Mouse (Mus musculus): ENCODE data around the gene Edrf1.
A peak's percentile ranks its signal among the peaks of the same experiment; 100 is the strongest.

The Edrf1 gene

GRCm38 (mm10) chr7:133637361-133638305 lies at the start of gene Edrf1:
Gene Edrf1, plus strand, starts transcription at chr7:133637543.
- DNase-seq (ENCODE audit: low read depth) = peak; percentile 98

DNA sequence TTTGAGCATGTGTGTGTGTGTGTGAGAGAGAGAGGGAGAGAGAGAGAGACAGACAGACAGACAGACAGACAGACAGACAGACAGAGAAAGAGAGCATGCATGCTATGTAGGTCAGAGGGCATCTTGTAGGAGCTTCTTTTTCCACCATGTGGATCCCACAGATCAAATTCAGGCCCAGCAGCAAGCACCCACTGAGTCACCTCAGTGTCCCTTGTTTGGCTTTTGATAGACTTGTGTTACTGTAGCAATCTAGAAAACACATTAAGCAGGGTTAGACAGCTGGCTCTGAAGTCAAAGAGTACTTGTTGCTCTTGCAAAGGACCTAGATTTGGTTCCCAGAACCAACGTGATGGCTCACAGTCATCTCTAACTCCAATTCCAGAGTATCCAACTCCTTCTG lies 45.6 kb upstream of the Edrf1 start:
- no peak for DNase-seq (ENCODE audit: low read depth)

GRCm38 (mm10) chr7:133600558-133600957 lies 36.8 kb upstream of the Edrf1 start:
- no peak for DNase-seq (ENCODE audit: low read depth)

GRCm38 (mm10) chr7:133602058-133602457 lies 35.3 kb upstream of the Edrf1 start, which contains the start of gene Tex36:
Gene Tex36, minus strand, starts transcription at chr7:133602158.
- DNase-seq (ENCODE audit: low read depth) = no peak

DNA sequence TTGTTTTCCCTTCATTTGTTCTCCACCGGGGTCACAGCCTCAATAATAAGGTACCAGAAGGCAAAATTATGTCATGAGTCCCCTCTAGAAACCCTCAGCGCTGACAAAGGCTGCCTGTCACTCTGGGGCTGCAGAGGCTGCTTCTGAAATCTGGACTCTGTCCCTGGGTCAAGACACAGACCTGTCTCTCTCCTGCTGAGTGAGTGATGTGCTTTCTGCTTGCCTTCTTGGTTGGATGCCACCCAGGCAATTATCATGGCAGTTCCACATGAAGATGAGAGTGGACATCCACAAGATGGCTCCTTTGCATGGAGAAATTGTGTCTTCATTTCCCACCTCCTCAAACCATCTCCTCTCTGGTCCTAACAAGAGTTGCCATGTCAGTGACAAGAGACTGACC lies 34.2 kb upstream of the Edrf1 start:
- DNase-seq (ENCODE audit: low read depth) = no peak

GRCm38 (mm10) chr7:133604427-133605081 lies 32.8 kb upstream of the Edrf1 start:
- no peak for DNase-seq (ENCODE audit: low read depth)

- DNase-seq (ENCODE audit: low read depth) = no peak
These were observed 30.0 kb upstream of the Edrf1 start for GRCm38 (mm10) chr7:133607331-133607730.

DNA sequence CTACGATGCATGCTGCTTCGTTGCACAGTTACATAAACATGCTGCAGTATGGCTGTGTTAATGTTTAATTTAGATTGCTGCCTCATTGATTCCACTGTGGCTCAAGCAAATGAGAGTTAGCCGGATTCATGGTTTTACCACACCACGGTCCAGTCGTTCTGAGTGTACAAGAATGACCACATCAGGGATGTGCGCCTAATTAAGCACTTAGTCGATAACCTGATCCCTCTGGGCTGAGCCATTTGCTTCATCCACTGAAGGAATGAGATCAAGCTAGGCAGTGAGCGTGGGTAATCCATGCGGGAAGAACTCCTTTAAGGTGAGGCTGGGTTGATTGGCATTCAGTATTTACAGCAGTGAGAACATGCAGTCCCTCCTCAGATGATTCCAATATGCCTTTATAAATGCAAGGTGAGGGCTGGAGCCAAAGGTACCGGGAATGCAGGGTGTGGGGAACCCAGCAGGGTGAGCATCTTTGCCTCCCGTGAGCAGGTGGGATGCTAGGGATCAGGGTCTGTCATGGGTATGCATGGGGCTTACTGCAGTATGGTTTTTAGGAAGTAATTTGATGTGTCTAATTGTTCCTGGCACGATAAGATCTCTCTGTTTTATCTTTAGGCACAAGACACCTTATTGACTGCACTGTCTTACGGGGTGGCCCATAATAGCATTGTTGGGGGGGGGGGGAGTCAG lies 29.3 kb upstream of the Edrf1 start:
- DNase-seq (ENCODE audit: low read depth) = no peak

DNA sequence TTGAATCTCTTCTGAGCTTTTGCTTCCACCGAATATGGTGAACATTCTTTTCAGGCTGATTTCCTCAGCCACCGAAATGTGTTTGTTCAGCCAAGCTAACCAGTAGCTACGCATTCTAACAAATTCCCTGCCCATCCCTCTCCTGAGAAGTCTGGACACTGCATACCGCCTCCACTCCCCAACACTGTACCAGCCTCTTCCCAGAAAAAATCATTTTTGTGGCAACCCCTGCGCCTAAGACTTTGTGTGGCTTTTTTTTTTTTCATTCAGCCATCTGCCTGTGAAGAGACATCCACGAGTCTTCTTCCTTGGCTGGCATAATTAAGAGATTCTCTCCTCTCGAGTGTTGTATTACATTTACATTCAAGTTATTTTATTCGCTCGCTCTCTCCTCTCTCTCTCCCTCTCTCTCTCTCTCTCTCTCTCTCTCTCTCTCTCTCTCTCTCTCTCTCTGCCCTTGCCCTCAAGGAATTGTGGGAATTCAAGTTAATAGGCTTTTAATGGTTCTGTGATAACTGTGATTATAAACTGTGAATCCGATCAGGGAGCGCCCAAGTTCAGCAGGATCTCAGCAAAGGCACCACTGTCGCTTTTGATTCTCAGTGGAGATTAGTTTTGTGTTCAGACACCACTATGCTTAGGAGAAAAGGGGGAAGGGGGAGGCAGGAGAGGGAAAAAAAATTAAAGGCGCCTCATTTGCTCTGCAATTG lies 28.6 kb upstream of the Edrf1 start:
- DNase-seq (ENCODE audit: low read depth) = no peak

- DNase-seq (ENCODE audit: low read depth) = no peak
These were observed 27.8 kb upstream of the Edrf1 start for GRCm38 (mm10) chr7:133609585-133609984.

GRCm38 (mm10) chr7:133612981-133613380 lies 24.4 kb upstream of the Edrf1 start:
- no peak for DNase-seq (ENCODE audit: low read depth)

DNA sequence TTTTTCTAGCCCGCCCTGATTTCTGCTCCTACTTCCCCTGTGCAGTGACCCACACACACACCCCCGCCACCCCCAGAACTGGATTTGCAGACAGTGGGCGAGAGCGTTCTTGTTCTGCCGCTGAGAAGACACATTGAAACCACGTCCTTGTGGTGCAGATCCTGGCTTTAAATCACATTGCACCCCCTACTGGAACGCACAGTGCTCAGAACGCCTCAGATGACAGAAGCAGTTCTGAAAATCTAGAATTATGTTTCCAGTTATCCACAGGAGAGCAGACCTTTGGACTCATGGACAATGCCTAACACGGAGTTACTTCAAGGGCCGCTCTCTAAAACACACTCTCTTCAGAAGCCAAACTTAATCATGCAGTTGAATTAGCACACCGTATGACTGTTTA lies 16.6 kb upstream of the Edrf1 start:
- DNase-seq (ENCODE audit: low read depth) = no peak

GRCm38 (mm10) chr7:133623226-133623625 lies 14.1 kb upstream of the Edrf1 start:
- no peak for DNase-seq (ENCODE audit: low read depth)

GRCm38 (mm10) chr7:133627184-133627936 lies 10.0 kb upstream of the Edrf1 start:
- DNase-seq (ENCODE audit: low read depth) = no peak

DNA sequence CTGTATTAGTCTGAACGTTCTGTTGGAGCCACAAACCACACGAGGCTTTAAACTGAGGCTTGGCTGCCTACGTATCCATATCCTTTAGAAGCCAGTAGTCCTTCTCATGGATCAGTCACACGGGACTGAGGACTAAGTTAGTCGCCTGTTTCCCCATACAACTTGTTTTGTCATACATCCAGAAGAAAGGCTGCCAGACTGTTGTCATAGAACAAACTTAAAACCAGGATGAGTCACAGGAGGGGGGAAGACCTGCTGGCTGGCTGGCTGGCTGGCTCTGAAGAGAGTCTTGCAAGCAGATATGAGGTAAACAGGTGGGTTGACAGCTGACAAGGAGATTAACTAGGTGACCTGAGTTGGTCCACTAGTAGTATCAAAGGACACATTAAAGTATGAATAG lies 6.5 kb upstream of the Edrf1 start:
- DNase-seq (ENCODE audit: low read depth) = no peak

DNA sequence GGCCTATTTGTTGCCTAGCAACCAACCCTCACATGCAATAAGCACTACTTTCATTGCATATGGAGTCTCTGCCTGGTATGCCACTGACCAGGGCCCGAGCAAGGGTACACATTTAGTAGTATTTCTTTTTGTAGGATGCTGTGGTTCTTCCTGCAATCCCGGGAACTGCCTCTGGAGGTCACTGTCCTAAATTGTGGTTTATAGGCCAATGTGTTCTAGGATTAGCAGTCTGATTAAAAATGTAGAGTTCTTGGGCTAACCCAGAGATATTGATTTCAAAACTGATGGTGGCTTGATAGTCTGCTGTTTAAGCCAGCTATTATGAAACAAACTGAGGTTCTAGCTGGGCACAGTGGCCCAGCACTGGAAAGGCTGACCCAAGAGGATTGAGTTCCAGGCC lies 4.9 kb upstream of the Edrf1 start:
- peak; percentile 64 for DNase-seq (ENCODE audit: low read depth)

DNA sequence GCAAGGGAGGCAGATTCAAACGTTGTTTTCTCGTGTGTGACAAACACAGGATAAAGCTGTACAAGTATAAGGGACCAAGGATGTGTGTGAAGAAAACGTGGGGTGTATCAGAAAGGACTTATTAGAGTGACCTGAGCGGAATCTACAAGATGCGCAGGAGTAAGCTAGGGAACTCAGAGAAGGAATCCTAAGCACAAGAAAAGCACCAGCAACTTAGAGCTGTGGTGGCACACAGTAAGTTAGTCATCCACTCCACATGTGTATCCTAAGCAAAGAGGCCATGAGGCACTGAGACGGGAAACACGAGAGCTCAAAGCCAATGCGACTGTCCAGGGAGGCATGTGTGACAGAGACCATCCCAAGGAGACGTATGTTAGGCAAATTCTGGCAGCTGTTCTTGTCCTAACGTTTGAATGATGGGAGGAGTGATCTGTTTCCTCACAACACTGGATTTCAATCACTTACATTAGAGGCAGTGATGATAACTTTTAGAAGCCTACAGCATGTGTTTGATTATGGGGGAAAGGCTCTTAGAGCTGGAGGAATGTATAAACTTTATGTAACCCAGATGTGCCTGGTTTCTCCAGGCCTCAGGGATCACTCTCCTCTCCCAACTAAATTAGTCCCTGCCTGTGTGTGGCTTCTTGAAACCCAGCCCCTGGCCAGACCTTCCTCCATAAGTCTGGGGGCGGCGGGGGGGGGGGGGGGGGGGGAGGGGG lies 2.3 kb upstream of the Edrf1 start:
- no peak for DNase-seq (ENCODE audit: low read depth)

- peak; percentile 81 for DNase-seq (ENCODE audit: low read depth)
These were observed 498 bp upstream of the Edrf1 start for GRCm38 (mm10) chr7:133636738-133637352.

DNA sequence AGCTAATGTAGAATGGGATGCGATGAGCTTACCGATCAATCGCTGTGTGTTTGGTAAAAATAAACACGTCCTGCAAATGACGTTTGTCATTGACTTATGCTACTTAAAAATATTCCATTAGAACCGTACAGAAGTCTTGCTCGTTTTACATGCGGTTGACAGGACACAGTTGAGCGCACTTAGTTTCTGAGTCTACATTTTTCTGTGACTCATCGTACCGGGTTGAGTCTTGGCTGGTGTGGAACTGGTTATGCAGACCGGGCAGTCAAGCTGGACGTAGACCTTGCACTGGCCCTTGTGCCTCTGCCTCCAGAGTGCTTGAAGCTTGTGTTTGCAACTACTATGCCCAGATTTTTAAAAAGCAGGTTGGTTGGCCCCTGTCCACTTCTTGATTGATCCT lies 963 bp downstream of the Edrf1 start:
- no peak for DNase-seq (ENCODE audit: low read depth)

DNA sequence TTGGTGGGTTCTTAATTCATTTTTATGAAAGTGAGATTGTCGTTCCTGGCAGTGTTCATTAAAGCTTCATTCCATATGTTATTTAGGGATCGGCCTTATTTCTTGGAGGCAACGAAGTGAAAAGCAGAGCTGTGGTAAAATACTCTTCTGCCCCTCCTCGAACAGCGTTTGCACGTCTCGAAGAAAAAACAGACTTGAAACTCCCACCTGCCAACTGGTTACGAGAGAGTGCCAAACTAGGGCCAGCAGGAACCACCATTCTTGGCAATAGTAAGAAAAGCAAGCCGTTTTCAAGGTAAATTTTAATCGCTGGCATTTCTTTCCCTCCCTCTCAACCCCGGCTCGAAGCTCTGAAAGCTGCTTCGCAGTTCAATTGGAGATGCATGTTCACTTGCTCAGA lies 1.5 kb downstream of the Edrf1 start:
- DNase-seq (ENCODE audit: low read depth) = no peak

Measured in c-Kit-positive CD71-negative TER-119-negative erythroid progenitor cells, embryonic 14.5 days (primary cell).